In genomic region chr14:7789266-7790030, GRCm38 (mm10) we compare ENCODE assay signal across 37 mouse cellular contexts. TPM values are rescaled to one million over a fixed set of nuclear protein-coding genes. Genes with fewer than 3 reads are reported as not detected.
DNase-seq lines count a peak whose midpoint lies in the region; ATAC-seq lines count a peak whose summit lies in the region.
"Had no signal": no experiment of that assay in that cellular context is flagged by ENCODE, and none has a peak within 500 bp of the region (broad histone marks: within the 10 kb centered on the region; RNA-seq: fewer than 3 reads in every experiment).

No protein-coding gene starts in this region.

- intact Hi-C loops in gastrocnemius, postnatal 36 days (cut with DNase I) = no loop called here

- no peak for DNase-seq in frontal cortex, postnatal 10 days (ENCODE audit: low spot score in 2 of 2)
- peak; percentile 24 for DNase-seq in gastrocnemius, postnatal 25 days
- DNase-seq in gastrocnemius, postnatal 36 days = no peak
- DNase-seq in layer of hippocampus, adult 9-11 months = peak; percentile 20
- DNase-seq in layer of hippocampus, adult 8-10 months (ENCODE audit: low spot score in 2 of 2) = no peak
- peak; percentile 55 for DNase-seq in telencephalon, adult 2 months (ENCODE audit: low read depth, low spot score)
- DNase-seq: adrenal gland, postnatal 10 days; cerebellum, adult 11 months; cerebellum, adult 9-10 months; cerebellum, postnatal 36 days; kidney, adult 11 months; kidney, postnatal 14 days; retina, postnatal 1 day; thymus, adult 18-20 months; thymus, postnatal 25 days had no signal

- ATAC-seq in frontal cortex, adult (ENCODE audit: low TSS enrichment) = peak; percentile 91
- ATAC-seq in CD4-positive, CD25-positive, alpha-beta regulatory T cell, adult 4 months = no peak
- ATAC-seq: forebrain, embryonic 13.5 days; inflammation-experienced regulatory T-cells, adult 6 months; midbrain, embryonic 15.5 days; Patski had no signal

RNA-seq across cellular contexts. Expression of gene Gm26661, which starts 1.9 kb away (rescaled TPM):
- not detected for total RNA-seq in gastrocnemius, postnatal 25 days (2021)
- not detected for total RNA-seq in gastrocnemius, postnatal 36 days (2021)
- not detected for total RNA-seq in layer of hippocampus, adult 8-10 months (2022)
- not detected for polyA plus RNA-seq in CD4-positive, CD25-positive, alpha-beta regulatory T cell, adult 4 months (2017; shearing (Covaris generic))
- total RNA-seq: adrenal gland, postnatal 10 days; layer of hippocampus, postnatal 14 days; left cerebral cortex, adult 2 months; left cerebral cortex, postnatal 25 days; megakaryocyte progenitor cell, adult 5-6 weeks; MEL had no signal
- polyA plus RNA-seq: C2C12; embryonic facial prominence, embryonic 11.5 days; forebrain, embryonic 13.5 days; heart, embryonic 16.5 days; hindbrain, embryonic 10.5 days; inflammation-experienced regulatory T-cells, adult 6 months; kidney, embryonic 14.5 days; limb, embryonic 12.5 days; liver, embryonic 11.5 days; liver, embryonic 16.5 days; lung, embryonic 15.5 days; midbrain, embryonic 10.5 days; midbrain, embryonic 15.5 days; neural tube, embryonic 15.5 days; Patski had no signal

RNA-seq across cellular contexts. Expression of gene Flnb, which starts 28.3 kb away (rescaled TPM):
- 10 to 100 TPM in 1 of 2 experiments, 1 to 10 TPM in 1; 9.2 to 11.6 TPM for total RNA-seq in gastrocnemius, postnatal 25 days (2021)
- total RNA-seq in gastrocnemius, postnatal 36 days (2021) = 1 to 10 TPM; 6.7 to 7.2 TPM
- total RNA-seq in layer of hippocampus, adult 8-10 months (2022) = 10 to 100 TPM; 61.3 to 89.9 (median 77.8) TPM
- polyA plus RNA-seq in CD4-positive, CD25-positive, alpha-beta regulatory T cell, adult 4 months (2017; shearing (Covaris generic)) = 1 to 10 TPM; 5.0 to 7.5 TPM

Comparison
In these comparisons a context has a peak if more than half of its experiments do, and no peak if none do; other contexts are left out.
1. DNase-seq: peak in gastrocnemius, postnatal 25 days (single experiment), layer of hippocampus, adult 9-11 months (single experiment) and telencephalon, adult 2 months (single experiment); none in frontal cortex, postnatal 10 days (0 of 2), gastrocnemius, postnatal 36 days (0 of 2) and layer of hippocampus, adult 8-10 months (0 of 2).
2. RNA of gene Flnb, which starts 28.3 kb away (total RNA-seq): 61.3 to 89.9 TPM in layer of hippocampus, adult 8-10 months; 9.2 to 11.6 TPM in gastrocnemius, postnatal 25 days and 6.7 to 7.2 TPM in gastrocnemius, postnatal 36 days; every median in the first group is over 4 times any median in the second.